Mouse (Mus musculus): ENCODE data around the gene Ddx54. TPM values are rescaled to one million over a fixed set of nuclear protein-coding genes. Genes with fewer than 3 reads are reported as not detected.

The Ddx54 gene
- total and polyA plus RNA-seq, 3 experiments = 63.7 to 91.8 (median 83.6) TPM

GRCm38 (mm10) chr5:120634131-120634530 is 21.6 kb downstream of the Ddx54 start, which contains the start of gene Cfap73:
Gene Cfap73 (minus strand): TSS chr5:120634235.
- H3K36me3 ChIP-seq (replicated peaks in 1 of 2; ENCODE audit: control insufficient read depth in 1 of 2, insufficient read depth in 1 of 2, low read length in 1 of 2) = peaks cover 2 to 16% of the 10 kb centered on the region in 2 experiments
- H3K4me2 ChIP-seq (ENCODE audit: insufficient read depth, low read depth, poor library complexity, severe bottlenecking) = no peak within 1 kb of the TSS
- in situ Hi-C loops (cut with MboI; ENCODE audit: low pct_ligation_motif_present, low pct_unique_long_range_greater_than_20kb, low sequenced_read_pairs) = no loop called here
- no peak within 1 kb of the TSS for H3K27ac ChIP-seq (ENCODE audit: insufficient read depth, low read depth)
- TF ChIP-seq TCF12 (IDR thresholded peaks at IDR 0.05; ENCODE audit: low read depth, low read length) = 0 out of 2 replicates have a peak, but pooled peaks have one; percentile 6
- TF ChIP-seq RCOR1 (conservative IDR thresholded peaks at IDR 0.05; ENCODE audit: low read depth, low read length) = no peak
- no peak within 1 kb of the TSS for H3K9ac ChIP-seq (ENCODE audit: insufficient read depth, low read depth)
- no peak for DNase-seq (ENCODE audit: extremely low read depth)
- peaks cover 15 to 26% of the 10 kb centered on the region in 2 experiments for H3K4me1 ChIP-seq (ENCODE audit: control insufficient read depth in 1 of 2, insufficient read depth in 2 of 2)
- H3K9me3 ChIP-seq (replicated peaks; ENCODE audit: low read length) = peaks cover 23% of the 10 kb centered on the region
- H3K79me2 ChIP-seq (replicated peaks; ENCODE audit: control insufficient read depth, extremely low read depth, insufficient read depth, poor library complexity, severe bottlenecking) = no peaks in the 10 kb centered on the region
- no peaks in the 10 kb centered on the region for H3K27me3 ChIP-seq (replicated peaks)
- dilution Hi-C loops (cut with MboI; ENCODE audit: extremely low pct_ligation_motif_present, extremely low pct_unique_long_range_greater_than_20kb, low sequenced_read_pairs) = no loop called here
- H3K4me3 ChIP-seq (replicated peaks in 1 of 3; ENCODE audit: low read depth in 2 of 3, low read length in 2 of 3, poor library complexity in 1 of 3) = no peak within 1 kb of the TSS

GRCm38 (mm10) chr5:120634860-120635259 is 22.3 kb downstream of the Ddx54 start:
- 0 out of 2 replicates have a peak, but pooled peaks have one; percentile 19 for TF ChIP-seq POLR2A (IDR thresholded peaks at IDR 0.05; ENCODE audit: low read depth, low read length)
- TF ChIP-seq IRF4 (IDR thresholded peaks at IDR 0.05; ENCODE audit: low read depth, low read length) = peak; percentile 11; the same call in 1 of the 2 replicates
- TF ChIP-seq RAD21 (IDR thresholded peaks at IDR 0.05; ENCODE audit: low read depth, low read length) = no peak
- peak; percentile 47; the same call in 1 of the 2 replicates for TF ChIP-seq MEF2A (IDR thresholded peaks at IDR 0.05; ENCODE audit: borderline replicate concordance, low read depth, low read length)
- no peak for TF ChIP-seq POLR2AphosphoS2 (IDR thresholded peaks at IDR 0.05; ENCODE audit: low read depth, low read length)
- peak; percentile 37; the same call in 1 of the 2 replicates for TF ChIP-seq CHD2 (IDR thresholded peaks at IDR 0.05; ENCODE audit: low read length)
- peak; percentile 34 for TF ChIP-seq ETS1 (conservative IDR thresholded peaks at IDR 0.05; ENCODE audit: low read depth, low read length)
- TF ChIP-seq MAFK (IDR thresholded peaks at IDR 0.05; ENCODE audit: insufficient replicate concordance, low read length) = no peak
- TF ChIP-seq MAZ (IDR thresholded peaks at IDR 0.05; ENCODE audit: low read depth, low read length) = 0 out of 2 replicates have a peak, but pooled peaks have one; percentile 65
- TF ChIP-seq MXI1 (IDR thresholded peaks at IDR 0.05; ENCODE audit: low read depth, low read length) = no peak
- H3K9ac ChIP-seq (ENCODE audit: insufficient read depth, low read depth) = no peak overlapping the region
- no peak overlapping the region for H3K27ac ChIP-seq (ENCODE audit: insufficient read depth, low read depth)
- peaks cover 23% of the 10 kb centered on the region for H3K9me3 ChIP-seq (replicated peaks; ENCODE audit: low read length)
- peaks cover 15 to 24% of the 10 kb centered on the region in 2 experiments for H3K4me1 ChIP-seq (ENCODE audit: control insufficient read depth in 1 of 2, insufficient read depth in 2 of 2)
- no peaks in the 10 kb centered on the region for H3K79me2 ChIP-seq (replicated peaks; ENCODE audit: control insufficient read depth, extremely low read depth, insufficient read depth, poor library complexity, severe bottlenecking)
- no peaks in the 10 kb centered on the region for H3K27me3 ChIP-seq (replicated peaks)
- peak; percentile 59 for DNase-seq (ENCODE audit: extremely low read depth)
- no peak overlapping the region for H3K4me3 ChIP-seq (replicated peaks in 1 of 3; ENCODE audit: low read depth in 2 of 3, low read length in 2 of 3, poor library complexity in 1 of 3)
- dilution Hi-C loops (cut with MboI; ENCODE audit: extremely low pct_ligation_motif_present, extremely low pct_unique_long_range_greater_than_20kb, low sequenced_read_pairs) = no loop called here
- peaks cover 0 to 9% of the 10 kb centered on the region in 2 experiments for H3K36me3 ChIP-seq (replicated peaks in 1 of 2; ENCODE audit: control insufficient read depth in 1 of 2, insufficient read depth in 1 of 2, low read length in 1 of 2)
- in situ Hi-C loops (cut with MboI; ENCODE audit: low pct_ligation_motif_present, low pct_unique_long_range_greater_than_20kb, low sequenced_read_pairs) = no loop called here
- H3K4me2 ChIP-seq (ENCODE audit: insufficient read depth, low read depth, poor library complexity, severe bottlenecking) = no peak overlapping the region

- Histone ChIP-seq H3K9ac (ENCODE audit: insufficient read depth, low read depth) (no peak overlapping the region), H3K4me1 (ENCODE audit: control insufficient read depth in 1 of 2, insufficient read depth in 2 of 2) (peaks cover 19 to 24% of the 10 kb centered on the region in 2 experiments), H3K36me3 (replicated peaks in 1 of 2; ENCODE audit: control insufficient read depth in 1 of 2, insufficient read depth in 1 of 2, low read length in 1 of 2) (peaks cover 0 to 6% of the 10 kb centered on the region in 2 experiments), H3K4me3 (replicated peaks in 1 of 3; ENCODE audit: low read depth in 2 of 3, low read length in 2 of 3, poor library complexity in 1 of 3) (no peak overlapping the region), H3K27ac (ENCODE audit: insufficient read depth, low read depth) (no peak overlapping the region), H3K79me2 (replicated peaks; ENCODE audit: control insufficient read depth, extremely low read depth, insufficient read depth, poor library complexity, severe bottlenecking) (no peaks in the 10 kb centered on the region), H3K27me3 (replicated peaks) (no peaks in the 10 kb centered on the region), H3K9me3 (replicated peaks; ENCODE audit: low read length) (peaks cover 23% of the 10 kb centered on the region), H3K4me2 (ENCODE audit: insufficient read depth, low read depth, poor library complexity, severe bottlenecking) (no peak overlapping the region)
- no peak for DNase-seq (ENCODE audit: extremely low read depth)
- dilution Hi-C loops (cut with MboI; ENCODE audit: extremely low pct_ligation_motif_present, extremely low pct_unique_long_range_greater_than_20kb, low sequenced_read_pairs) (no loop called here), in situ Hi-C loops (cut with MboI; ENCODE audit: low pct_ligation_motif_present, low pct_unique_long_range_greater_than_20kb, low sequenced_read_pairs) (no loop called here)
- TF ChIP-seq RCOR1 (conservative IDR thresholded peaks at IDR 0.05; ENCODE audit: low read depth, low read length) = no peak
- TF ChIP-seq MAZ (IDR thresholded peaks at IDR 0.05; ENCODE audit: low read depth, low read length) = no peak
- TF ChIP-seq USF2 (conservative IDR thresholded peaks at IDR 0.05; ENCODE audit: low read depth, low read length) = no peak
- no peak for TF ChIP-seq PAX5 (IDR thresholded peaks at IDR 0.05; ENCODE audit: low read length)
- no peak for TF ChIP-seq MAX (IDR thresholded peaks at IDR 0.05; ENCODE audit: low read length)
- TF ChIP-seq UBTF (IDR thresholded peaks at IDR 0.05; ENCODE audit: low read depth, low read length) = no peak
- TF ChIP-seq SIN3A (IDR thresholded peaks at IDR 0.05; ENCODE audit: low read length) = no peak
- no peak for TF ChIP-seq JUN (IDR thresholded peaks at IDR 0.05; ENCODE audit: insufficient read depth, low read depth, low read length)
- no peak for TF ChIP-seq MYC (IDR thresholded peaks at IDR 0.05; ENCODE audit: low read depth, low read length)
- no peak for TF ChIP-seq USF1 (IDR thresholded peaks at IDR 0.05; ENCODE audit: low read depth, low read length)
- TF ChIP-seq MXI1 (IDR thresholded peaks at IDR 0.05; ENCODE audit: low read depth, low read length) = no peak
- no peak for TF ChIP-seq MAFK (IDR thresholded peaks at IDR 0.05; ENCODE audit: insufficient replicate concordance, low read length)
- no peak for TF ChIP-seq POLR2AphosphoS2 (IDR thresholded peaks at IDR 0.05; ENCODE audit: low read depth, low read length)
- no peak for TF ChIP-seq CHD1 (IDR thresholded peaks at IDR 0.05; ENCODE audit: low read depth, low read length)
Observed at GRCm38 (mm10) chr5:120635633-120636032, 23.1 kb downstream of the Ddx54 start.

Data from CH12.LX (cell line).